Mouse (Mus musculus): ENCODE results near the gene Abhd17a.

GRCm38 (mm10) chr10:80535711-80536110, 54.4 kb downstream of the Abhd17a start:
- TF ChIP-seq MAFK (IDR thresholded peaks at IDR 0.05; ENCODE audit: insufficient replicate concordance, low read length), result no peak
- no peak for TF ChIP-seq POLR2AphosphoS2 (IDR thresholded peaks at IDR 0.05; ENCODE audit: low read depth, low read length)
- no peak for TF ChIP-seq POLR2A (IDR thresholded peaks at IDR 0.05; ENCODE audit: low read depth, low read length)
- no peak for TF ChIP-seq CTCF (conservative IDR thresholded peaks at IDR 0.05 in 1 of 2, IDR thresholded peaks at IDR 0.05 in 1 of 2; ENCODE audit: low read depth in 2 of 2, low read length in 2 of 2)
- TF ChIP-seq SIN3A (IDR thresholded peaks at IDR 0.05; ENCODE audit: low read length), result no peak
- TF ChIP-seq JUND (conservative IDR thresholded peaks at IDR 0.05; ENCODE audit: low read depth, low read length), result no peak
- TF ChIP-seq CHD2 (IDR thresholded peaks at IDR 0.05; ENCODE audit: low read length), result no peak

Data from CH12.LX (cell line).